Mouse (Mus musculus) heart, postnatal 0 days (tissue): ENCODE results near the gene Cyp4f14. TPM values are rescaled to one million over a fixed set of nuclear protein-coding genes. Genes with fewer than 3 reads are reported as not detected.

Source experiments
- ATAC-seq: fragments of 200-750 bp; cut with Nextera tagmentation; 2 replicates; pipeline ENCODE4 v1.8.0; 2017; ENCODE audit warnings: low read depth, moderate number of reproducible peaks, moderate library complexity; ENCODE audit not compliant: insufficient read depth
- DNase-seq: peaks from one replicate; pipeline ENCODE4 v3.0.0-alpha.2; 2016; ENCODE audit warnings: low spot score
- H3K27ac ChIP-seq: fragments of 300-500 bp; sonication (generic); 2 replicates; pipeline ENCODE4 v1.5.1; 2014; ENCODE audit warnings: low read depth, mild to moderate bottlenecking
- H3K27me3 ChIP-seq: fragments of 300-500 bp; sonication (generic); 2 replicates; pipeline ENCODE4 v1.6.1; 2014; ENCODE audit warnings: low read length, mixed read lengths; ENCODE audit not compliant: control insufficient read depth, insufficient read depth
- H3K36me3 ChIP-seq: fragments of 300-500 bp; sonication (generic); replicated peaks from 2 replicates; pipeline ENCODE4 v1.6.1; 2014; ENCODE audit warnings: low read length, mixed read lengths; ENCODE audit not compliant: control insufficient read depth, insufficient read depth
- H3K4me1 ChIP-seq: fragments of 300-500 bp; sonication (generic); 2 replicates; pipeline ENCODE4 v1.6.1; 2014; ENCODE audit warnings: antibody characterized with exemption; ENCODE audit not compliant: control insufficient read depth, insufficient read depth
- H3K4me2 ChIP-seq: fragments of 300-500 bp; sonication (generic); 2 replicates; pipeline ENCODE4 v1.6.1; 2014; ENCODE audit warnings: low read depth, mild to moderate bottlenecking, low read length, moderate library complexity
- H3K4me3 ChIP-seq: fragments of 300-500 bp; sonication (generic); 2 replicates; pipeline ENCODE4 v1.5.1; 2014; ENCODE audit warnings: low read depth, low read length
- H3K9ac ChIP-seq: fragments of 300-500 bp; sonication (generic); replicated peaks from 2 replicates; pipeline ENCODE4 v1.6.1; 2014; ENCODE audit warnings: low read depth, low read length, mixed read lengths
- H3K9me3 ChIP-seq: fragments of 300-500 bp; sonication (generic); replicated peaks from 2 replicates; pipeline ENCODE4 v1.6.1; 2016; ENCODE audit warnings: low read length; ENCODE audit not compliant: control insufficient read depth
- CTCF ChIP-seq: IDR thresholded peaks from 2 replicates; pipeline ENCODE4 v1.5.1; 2016; ENCODE audit warnings: antibody characterized with exemption, control low read depth, low read depth
- EP300 ChIP-seq: IDR thresholded peaks from 2 replicates; pipeline ENCODE4 v1.6.1; 2016; ENCODE audit warnings: antibody characterized with exemption, low read depth
- WGBS: fragments of 180-500 bp; shearing (Covaris S2); extraction: QIAGEN DNeasy Blood & Tissue Kit; methylation state at CpG from one replicate; pipeline ENCODE4 v1.1.7; 2014; 5-methylcytosine and 5-hydroxymethylcytosine counted together
- polyA plus RNA-seq: library from polyadenylated mRNA; unstranded; fragments of >200 nt; fragmentation: Nextera tagmentation; extraction: Ambion mirVana; gene quantifications from 2 replicates; pipeline ENCODE4 v1.2.1, GENCODE M21; 2015
- total RNA-seq: library from RNA; depleted of rRNA; stranded (reverse); fragments of >200 nt; gene quantifications from 2 replicates; pipeline ENCODE4 v1.2.3, GENCODE M21; 2014; ENCODE audit warnings: low replicate concordance

Cyp4f14 gene
- total and polyA plus RNA-seq, 2 experiments from 2014 or later, result not detected

DNA sequence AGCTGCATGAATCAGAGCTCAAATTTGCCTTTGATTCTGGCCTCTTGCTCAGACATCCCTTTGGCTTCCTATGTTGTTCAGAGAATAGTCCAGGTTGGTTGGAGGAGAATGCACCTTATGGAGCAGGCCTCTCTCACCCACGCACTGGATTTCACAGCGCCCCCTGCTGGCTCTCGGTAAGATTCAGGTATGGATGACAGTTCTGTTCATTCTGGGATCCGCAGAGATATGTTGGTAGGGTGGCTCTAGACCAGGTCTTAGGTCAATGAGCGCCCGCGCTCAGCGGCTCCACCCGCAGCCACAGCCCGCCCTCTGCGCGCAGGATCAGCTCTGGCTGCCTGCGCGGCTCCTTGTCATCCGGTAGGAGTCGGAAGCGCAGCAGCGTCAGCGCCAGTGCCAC, 11.9 kb downstream of the Cyp4f14 start:
- Histone ChIP-seq H3K9me3 (no peaks in the 10 kb centered on the region), H3K27me3 (no peaks in the 10 kb centered on the region), H3K36me3 (no peaks in the 10 kb centered on the region), H3K9ac (no peak overlapping the region), H3K4me2 (no peak overlapping the region), H3K4me3 (no peak overlapping the region; the same call in 1 of the 2 replicates), H3K27ac (no peak overlapping the region), H3K4me1 (no peaks in the 10 kb centered on the region)
- 10% methylated on average over 19 of the region's 19 CpGs for WGBS
- peak; percentile 56 for TF ChIP-seq CTCF
- no peak for TF ChIP-seq EP300
- DNase-seq (no peak), ATAC-seq (no peak)

DNA sequence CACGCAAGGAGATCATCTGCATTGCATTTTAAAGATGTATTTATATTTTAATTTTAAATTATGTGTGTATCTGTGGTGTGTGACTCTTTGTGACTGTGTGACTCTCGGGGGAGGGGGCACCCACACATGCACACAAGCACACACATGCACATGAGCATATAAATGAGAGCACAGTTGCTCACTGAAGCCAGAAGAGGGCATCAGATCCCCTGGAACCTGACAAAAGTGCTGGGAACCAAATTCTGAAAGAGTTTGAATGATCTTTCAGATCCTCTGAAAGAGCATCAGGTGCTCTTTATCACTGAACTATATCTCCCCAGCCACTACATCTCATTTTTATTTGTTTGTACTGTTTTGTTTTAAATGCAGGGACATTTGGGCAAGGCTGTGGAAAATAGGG, 12.7 kb downstream of the Cyp4f14 start:
- Histone ChIP-seq H3K27ac (no peak overlapping the region), H3K27me3 (no peaks in the 10 kb centered on the region), H3K4me1 (no peaks in the 10 kb centered on the region), H3K36me3 (no peaks in the 10 kb centered on the region), H3K4me3 (no peak overlapping the region), H3K9me3 (no peaks in the 10 kb centered on the region), H3K4me2 (no peak overlapping the region), H3K9ac (no peak overlapping the region)
- TF ChIP-seq CTCF, result peak; percentile 30
- no peak for TF ChIP-seq EP300
- no peak for DNase-seq
- WGBS, result 41% methylated on average over 2 of the region's 2 CpGs
- no peak for ATAC-seq

DNA sequence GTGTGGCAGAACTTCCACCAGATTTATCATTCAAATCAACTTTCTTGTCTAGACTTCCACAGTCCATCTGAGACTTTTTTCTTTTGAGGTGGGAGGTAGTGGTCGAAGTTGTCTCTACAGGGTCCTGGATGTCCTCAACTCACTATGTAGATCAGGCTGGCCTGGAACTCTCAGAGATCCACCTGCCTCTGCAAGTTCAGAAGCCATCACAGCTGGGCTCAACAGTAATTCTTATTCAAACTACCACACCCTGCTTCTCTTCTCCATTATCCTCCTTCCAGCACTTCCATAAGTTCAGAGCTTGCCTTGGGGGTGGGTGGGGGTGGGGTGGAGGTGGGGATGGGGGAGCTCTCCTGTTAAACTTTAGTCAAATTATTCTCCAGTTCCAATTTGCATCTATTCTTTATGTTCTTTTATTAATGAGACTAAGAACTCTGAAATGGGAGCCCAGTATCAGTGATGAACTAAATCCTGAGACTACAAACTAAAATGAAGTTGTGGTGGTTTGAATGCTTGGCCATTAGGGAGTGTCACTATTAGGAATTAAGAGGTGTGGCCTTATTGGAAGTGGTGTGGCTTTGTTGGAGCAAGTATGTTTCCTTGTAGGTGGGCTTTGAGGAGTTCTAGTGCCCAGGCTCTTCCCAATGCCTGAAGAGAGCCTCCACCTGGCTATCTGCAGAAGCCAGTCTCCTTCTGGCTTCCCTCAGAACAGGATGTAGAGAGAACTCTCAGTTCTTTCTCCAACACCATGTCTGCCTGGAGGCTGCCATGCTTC, 15.2 kb downstream of the Cyp4f14 start:
- no peaks in the 10 kb centered on the region for H3K27me3 ChIP-seq
- no peak overlapping the region for H3K9ac ChIP-seq
- WGBS, result 48% methylated on average over 1 of the region's 1 CpGs
- TF ChIP-seq EP300, result no peak
- no peak for TF ChIP-seq CTCF
- ATAC-seq (no peak), DNase-seq (no peak)
- no peak overlapping the region for H3K4me2 ChIP-seq
- no peaks in the 10 kb centered on the region for H3K9me3 ChIP-seq
- H3K36me3 ChIP-seq, result no peaks in the 10 kb centered on the region
- H3K4me1 ChIP-seq, result no peaks in the 10 kb centered on the region
- H3K27ac ChIP-seq, result no peak overlapping the region
- no peak overlapping the region for H3K4me3 ChIP-seq

DNA sequence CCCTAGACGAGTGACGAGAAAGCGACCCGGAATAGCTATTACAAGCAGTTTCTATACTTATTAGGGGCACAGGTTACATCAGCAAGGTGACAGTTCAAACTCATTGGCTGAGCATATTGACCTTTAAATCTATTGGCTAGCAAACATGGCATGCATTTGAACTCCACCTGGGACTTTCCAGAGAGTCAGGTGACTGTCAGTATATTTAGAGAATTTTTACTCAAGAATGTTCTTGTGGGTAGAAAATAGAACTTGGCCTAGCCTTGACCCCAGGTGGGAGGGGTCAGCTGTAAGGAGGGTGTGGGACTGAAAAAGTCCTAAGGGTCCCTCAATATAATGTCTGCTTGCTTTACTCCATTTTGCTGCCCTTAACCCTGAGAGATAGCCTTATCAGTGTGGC, 21.7 kb downstream of the Cyp4f14 start:
- Histone ChIP-seq H3K36me3 (no peaks in the 10 kb centered on the region), H3K4me2 (no peak overlapping the region), H3K27ac (no peak overlapping the region), H3K4me1 (peaks cover 3% of the 10 kb centered on the region), H3K27me3 (no peaks in the 10 kb centered on the region), H3K9ac (no peak overlapping the region), H3K9me3 (no peaks in the 10 kb centered on the region), H3K4me3 (no peak overlapping the region)
- WGBS, result 88% methylated on average over 4 of the region's 4 CpGs
- ATAC-seq (no peak), DNase-seq (no peak)
- TF ChIP-seq EP300 (no peak), CTCF (no peak)

DNA sequence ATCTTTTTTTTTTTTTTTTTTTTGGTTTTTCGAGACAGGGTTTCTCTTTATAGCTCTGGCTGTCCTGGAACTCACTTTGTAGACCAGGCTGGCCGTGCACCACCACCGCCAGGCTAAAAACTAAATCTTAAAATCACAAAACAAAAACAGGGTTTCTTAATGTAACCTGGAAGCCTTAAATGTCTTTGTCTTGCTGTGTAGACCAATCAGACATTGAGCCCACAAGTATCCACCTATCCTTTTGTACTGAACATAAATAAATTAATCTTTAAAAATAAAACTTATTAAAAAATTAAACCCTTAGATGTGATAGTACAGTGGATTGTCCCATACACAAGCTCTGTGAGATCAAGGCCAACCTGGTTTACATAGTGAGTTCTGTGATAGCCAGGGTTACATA, 23.2 kb downstream of the Cyp4f14 start:
- DNase-seq, result no peak
- no peaks in the 10 kb centered on the region for H3K36me3 ChIP-seq
- H3K9ac ChIP-seq, result no peak overlapping the region
- 74% methylated on average over 3 of the region's 3 CpGs for WGBS
- no peak overlapping the region for H3K27ac ChIP-seq
- no peaks in the 10 kb centered on the region for H3K9me3 ChIP-seq
- H3K4me2 ChIP-seq, result no peak overlapping the region
- no peak for TF ChIP-seq EP300
- H3K4me1 ChIP-seq, result peaks cover 6% of the 10 kb centered on the region
- H3K27me3 ChIP-seq, result no peaks in the 10 kb centered on the region
- no peak for ATAC-seq
- H3K4me3 ChIP-seq, result no peak overlapping the region
